Mouse (Mus musculus) hindbrain, embryonic 14.5 days (tissue): ENCODE data around the gene Gm17364. TPM values are rescaled to one million over a fixed set of nuclear protein-coding genes. Genes with fewer than 3 reads are reported as not detected.
"Not testable (repeated sequence)": the region's sequence is repeated elsewhere in the genome, so short reads cannot be mapped to it uniquely, and the experiment has no call there.

Experiments
- ATAC-seq: fragments of 200-750 bp; cut with Nextera tagmentation; 2 replicates; pipeline ENCODE4 v1.8.0; 2017; ENCODE audit warnings: moderate number of reproducible peaks, mild to moderate bottlenecking, moderate TSS enrichment, moderate library complexity; ENCODE audit not compliant: low FRiP score
- DNase-seq: peaks from one replicate; pipeline ENCODE4 v3.0.0-alpha.2; 2015; ENCODE audit warnings: low spot score
- H3K27ac ChIP-seq: fragments of 300-500 bp; sonication (generic); 2 replicates; pipeline ENCODE4 v1.5.1; 2014; ENCODE audit warnings: mild to moderate bottlenecking, moderate library complexity
- H3K27me3 ChIP-seq: fragments of 300-500 bp; sonication (generic); 2 replicates; pipeline ENCODE4 v1.6.1; 2014; ENCODE audit warnings: mild to moderate bottlenecking, low read length, mixed read lengths; ENCODE audit not compliant: control insufficient read depth, insufficient read depth
- H3K36me3 ChIP-seq: fragments of 300-500 bp; sonication (generic); replicated peaks from 2 replicates; pipeline ENCODE4 v1.6.1; 2014; ENCODE audit not compliant: control insufficient read depth, insufficient read depth
- H3K4me1 ChIP-seq: fragments of 300-500 bp; sonication (generic); replicated peaks from 2 replicates; pipeline ENCODE4 v1.6.1; 2014; ENCODE audit warnings: antibody characterized with exemption, low read length, mixed read lengths; ENCODE audit not compliant: control insufficient read depth, insufficient read depth
- H3K4me2 ChIP-seq: fragments of 300-500 bp; sonication (generic); replicated peaks from 2 replicates; pipeline ENCODE4 v1.6.1; 2014; ENCODE audit warnings: mild to moderate bottlenecking, moderate library complexity
- H3K4me3 ChIP-seq: fragments of 300-500 bp; sonication (generic); replicated peaks from 2 replicates; pipeline ENCODE4 v1.5.1; 2014; ENCODE audit warnings: mild to moderate bottlenecking, low read length
- H3K9ac ChIP-seq: fragments of 300-500 bp; sonication (generic); 2 replicates; pipeline ENCODE4 v1.6.1; 2014
- H3K9me3 ChIP-seq: fragments of 300-500 bp; sonication (generic); 2 replicates; pipeline ENCODE4 v1.6.1; 2016; ENCODE audit warnings: low read length; ENCODE audit not compliant: control insufficient read depth
- WGBS: fragments of 180-500 bp; shearing (Covaris S2); extraction: QIAGEN DNeasy Blood & Tissue Kit; methylation state at CpG from one replicate; pipeline ENCODE4 v1.1.7; 2014; 5-methylcytosine and 5-hydroxymethylcytosine counted together
- polyA plus RNA-seq: library from polyadenylated mRNA; unstranded; fragments of >200 nt; fragmentation: Nextera tagmentation; extraction: Ambion mirVana; gene quantifications from 2 replicates; pipeline ENCODE4 v1.2.1, GENCODE M21; 2014

The Gm17364 gene
- polyA plus RNA-seq, 1 experiment from 2014 or later: not detected

GRCm38 (mm10) chr13:41293595-41293994, 19.8 kb upstream of the Gm17364 start:
- Histone ChIP-seq H3K4me3 (no peak overlapping the region), H3K4me1 (no peaks in the 10 kb centered on the region), H3K36me3 (no peaks in the 10 kb centered on the region), H3K27me3 (no peaks in the 10 kb centered on the region), H3K9ac (no peak overlapping the region), H3K27ac (no peak overlapping the region), H3K4me2 (no peak overlapping the region), H3K9me3 (peaks cover 3% of the 10 kb centered on the region; the same call in 1 of the 2 replicates)
- WGBS: 26% methylated on average over 5 of the region's 5 CpGs
- ATAC-seq: no peak
- DNase-seq: no peak

- H3K4me2 ChIP-seq: no peak overlapping the region
- no peak for ATAC-seq
- 89% methylated on average over 4 of the region's 4 CpGs for WGBS
- H3K9me3 ChIP-seq: peaks cover 3% of the 10 kb centered on the region; the same call in 1 of the 2 replicates
- no peaks in the 10 kb centered on the region for H3K4me1 ChIP-seq
- no peak overlapping the region for H3K4me3 ChIP-seq
- no peaks in the 10 kb centered on the region for H3K36me3 ChIP-seq
- H3K27me3 ChIP-seq: no peaks in the 10 kb centered on the region
- no peak overlapping the region for H3K9ac ChIP-seq
- H3K27ac ChIP-seq: no peak overlapping the region
- DNase-seq: no peak
These were observed 17.7 kb upstream of the Gm17364 start for GRCm38 (mm10) chr13:41291466-41291974.

DNA sequence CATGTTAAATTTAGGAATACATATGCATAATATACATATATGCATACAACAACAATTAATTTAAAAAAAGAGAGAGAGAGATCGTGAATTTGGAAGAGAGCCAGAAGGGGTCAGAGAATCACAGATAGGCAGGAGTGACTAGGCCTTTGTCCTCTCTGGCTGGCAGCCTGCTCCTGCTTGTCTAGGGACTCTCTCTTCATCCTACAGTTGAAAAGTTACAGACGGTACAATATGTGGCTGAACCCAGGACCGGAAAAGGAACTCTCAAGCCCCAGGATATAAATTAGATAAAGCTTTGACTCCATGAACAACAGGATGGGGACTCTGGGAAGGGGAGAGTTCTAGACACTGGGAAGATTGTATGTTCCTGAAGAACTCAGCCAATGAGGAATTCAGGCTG, 12.5 kb upstream of the Gm17364 start:
- H3K36me3 ChIP-seq: no peaks in the 10 kb centered on the region
- H3K4me3 ChIP-seq: no peak overlapping the region
- no peak overlapping the region for H3K4me2 ChIP-seq
- H3K9ac ChIP-seq: no peak overlapping the region
- no peaks in the 10 kb centered on the region for H3K4me1 ChIP-seq
- no peaks in the 10 kb centered on the region for H3K27me3 ChIP-seq
- H3K27ac ChIP-seq: no peak overlapping the region
- WGBS: 53% methylated on average over 3 of the region's 3 CpGs
- ATAC-seq (no peak), DNase-seq (no peak)
- H3K9me3 ChIP-seq: peaks cover 1% of the 10 kb centered on the region; the same call in 1 of the 2 replicates

DNA sequence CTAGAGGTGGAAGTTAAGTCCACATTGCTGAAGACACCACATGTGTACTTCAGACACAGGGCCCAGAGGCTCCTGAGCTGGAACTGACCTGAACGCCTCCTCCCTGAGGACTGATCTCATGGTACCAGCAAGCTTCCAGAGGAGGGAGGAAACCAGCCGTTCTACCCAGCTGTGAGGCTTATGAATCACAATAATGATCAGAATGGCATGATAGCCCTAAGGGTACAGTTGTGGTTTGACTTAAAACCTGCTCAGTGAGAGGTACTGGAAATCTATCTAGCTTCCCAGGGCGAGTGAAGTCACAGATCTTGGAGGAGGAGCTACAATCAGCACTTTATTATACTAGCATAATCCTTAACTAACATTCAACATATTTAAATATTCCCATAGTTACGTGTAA, 11.7 kb upstream of the Gm17364 start:
- no peak overlapping the region for H3K4me3 ChIP-seq
- ATAC-seq: no peak
- H3K27me3 ChIP-seq: no peaks in the 10 kb centered on the region
- H3K4me1 ChIP-seq: no peaks in the 10 kb centered on the region
- DNase-seq: no peak
- 67% methylated on average over 4 of the region's 4 CpGs for WGBS
- no peak overlapping the region for H3K27ac ChIP-seq
- H3K9me3 ChIP-seq: no peaks in the 10 kb centered on the region
- H3K36me3 ChIP-seq: no peaks in the 10 kb centered on the region
- H3K4me2 ChIP-seq: no peak overlapping the region
- no peak overlapping the region for H3K9ac ChIP-seq

DNA sequence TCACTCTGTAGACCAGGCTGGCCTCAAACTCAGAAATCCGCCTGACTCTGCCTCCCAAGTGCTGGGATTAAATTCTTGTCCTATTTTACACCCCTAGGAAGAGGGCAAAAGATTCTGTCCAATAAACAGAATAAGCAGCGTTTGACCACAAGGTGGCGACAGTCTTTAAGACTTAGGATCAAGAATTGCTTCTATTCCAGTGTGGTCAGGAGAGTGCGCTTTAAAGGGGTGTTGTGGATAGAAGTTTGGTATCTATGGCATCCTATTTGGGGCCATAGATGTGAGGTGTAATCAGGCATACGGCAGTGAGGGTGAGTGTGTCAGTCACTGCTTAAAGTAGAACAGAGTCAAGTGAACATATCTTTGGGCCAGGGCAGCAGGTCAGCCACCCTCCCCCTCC, 9.5 kb upstream of the Gm17364 start:
- H3K4me2 ChIP-seq: no peak overlapping the region
- no peaks in the 10 kb centered on the region for H3K27me3 ChIP-seq
- H3K36me3 ChIP-seq: no peaks in the 10 kb centered on the region
- peak; percentile 21; the same call in 1 of the 2 replicates for ATAC-seq
- H3K27ac ChIP-seq: no peak overlapping the region
- peak; percentile 92 for DNase-seq
- no peaks in the 10 kb centered on the region for H3K9me3 ChIP-seq
- H3K4me3 ChIP-seq: no peak overlapping the region
- WGBS: 27% methylated on average over 5 of the region's 5 CpGs
- H3K4me1 ChIP-seq: no peaks in the 10 kb centered on the region
- no peak overlapping the region for H3K9ac ChIP-seq

- no peak for ATAC-seq
- Histone ChIP-seq H3K4me3 (no peak overlapping the region), H3K9ac (no peak overlapping the region), H3K36me3 (no peaks in the 10 kb centered on the region), H3K27me3 (no peaks in the 10 kb centered on the region), H3K4me1 (no peaks in the 10 kb centered on the region), H3K4me2 (no peak overlapping the region), H3K9me3 (no peaks in the 10 kb centered on the region), H3K27ac (no peak overlapping the region)
- DNase-seq: no peak
- WGBS: 79% methylated on average over 5 of the region's 5 CpGs
These were observed 6.9 kb upstream of the Gm17364 start for GRCm38 (mm10) chr13:41280696-41281095.

- H3K4me2 ChIP-seq: 0 out of 2 replicates have a peak overlapping the region, but pooled peaks have one; percentile 7
- H3K27me3 ChIP-seq: no peaks in the 10 kb centered on the region
- H3K27ac ChIP-seq: no peak overlapping the region
- peaks cover under 1% of the 10 kb centered on the region; the same call in 1 of the 2 replicates for H3K36me3 ChIP-seq
- 19% methylated on average over 7 of the region's 7 CpGs for WGBS
- no peak overlapping the region for H3K4me3 ChIP-seq
- no peak overlapping the region for H3K9ac ChIP-seq
- 0 out of 2 replicates have a peak, but pooled peaks cover 4% of the 10 kb centered on the region for H3K9me3 ChIP-seq
- no peak for DNase-seq
- ATAC-seq: peak; percentile 34; the same call in 1 of the 2 replicates
- no peaks in the 10 kb centered on the region for H3K4me1 ChIP-seq
These were observed 5.9 kb downstream of the Gm17364 start for GRCm38 (mm10) chr13:41267827-41268408.

DNA sequence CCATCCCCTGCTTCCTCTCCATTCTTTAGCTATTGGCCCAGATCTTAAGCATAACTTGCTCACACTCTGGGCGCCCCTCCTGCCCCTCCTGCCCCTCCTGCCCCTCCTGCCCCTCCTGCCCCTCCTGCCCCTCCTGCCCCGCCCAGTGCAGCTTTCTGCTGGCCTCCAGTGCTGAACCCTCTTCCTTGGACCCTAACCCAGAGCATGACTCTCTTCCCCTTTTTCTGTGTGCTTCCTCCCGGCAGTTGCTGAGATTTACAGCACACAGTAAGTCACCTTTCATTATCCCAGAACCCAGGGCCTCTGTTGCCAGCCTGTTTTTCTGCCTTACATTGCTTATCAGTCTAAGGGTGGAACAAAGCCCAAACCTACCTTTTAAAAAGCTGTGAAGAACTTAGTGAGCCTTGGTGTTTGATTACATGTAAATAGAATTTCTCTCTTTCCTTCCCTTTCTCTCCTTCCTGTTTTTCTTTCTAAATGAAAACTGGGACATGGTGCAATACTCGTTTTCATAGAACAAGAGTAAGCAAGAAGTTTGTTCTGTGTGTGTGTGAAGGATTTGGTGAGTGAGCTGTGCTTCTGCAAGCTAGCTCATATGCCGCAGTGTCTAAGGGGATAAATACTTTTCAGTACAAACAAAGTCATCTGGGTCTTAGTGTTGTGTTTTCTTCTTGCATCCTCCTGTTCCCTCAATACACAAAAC, 10.3 kb downstream of the Gm17364 start:
- no peaks in the 10 kb centered on the region for H3K36me3 ChIP-seq
- no peaks in the 10 kb centered on the region for H3K4me1 ChIP-seq
- H3K9me3 ChIP-seq: 0 out of 2 replicates have a peak, but pooled peaks cover 4% of the 10 kb centered on the region
- 82% methylated on average over 5 of the region's 5 CpGs for WGBS
- H3K4me2 ChIP-seq: no peak overlapping the region
- no peak overlapping the region for H3K4me3 ChIP-seq
- ATAC-seq: no peak
- no peak for DNase-seq
- no peak overlapping the region for H3K9ac ChIP-seq
- H3K27me3 ChIP-seq: no peaks in the 10 kb centered on the region
- H3K27ac ChIP-seq: no peak overlapping the region

DNA sequence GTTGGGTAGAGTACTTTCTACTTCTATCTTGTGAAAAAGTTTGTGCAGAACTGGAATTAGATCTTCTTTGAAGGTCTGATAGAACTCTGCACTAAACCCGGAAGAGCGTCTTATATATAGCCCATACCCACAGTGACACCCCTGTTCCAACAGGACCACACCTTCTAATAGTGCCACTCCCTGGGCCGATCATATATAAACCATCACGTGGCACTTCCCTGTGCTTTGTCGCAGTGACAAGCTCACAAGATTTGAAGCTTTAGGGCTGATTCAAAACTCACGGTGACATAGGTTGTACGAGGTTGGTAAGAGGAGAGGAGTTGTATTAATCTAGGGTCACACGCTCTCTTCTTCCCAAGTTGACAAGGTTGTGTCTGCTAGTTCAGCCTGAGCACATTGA, 12.2 kb downstream of the Gm17364 start:
- H3K9ac ChIP-seq, H3K4me3 ChIP-seq, H3K9me3 ChIP-seq, H3K27ac ChIP-seq, H3K27me3 ChIP-seq, H3K4me1 ChIP-seq, H3K36me3 ChIP-seq, ATAC-seq, H3K4me2 ChIP-seq, DNase-seq: not testable (repeated sequence)
- 97% methylated on average over 8 of the region's 8 CpGs for WGBS
